Mouse (Mus musculus): ENCODE results near the gene Prdm4. TPM values are rescaled to one million over a fixed set of nuclear protein-coding genes. Genes with fewer than 3 reads are reported as not detected.

Gene Prdm4
- polyA plus RNA-seq, 1 experiment from 2014 or later = 30.3 TPM

Other genes with a start within 250 kb of the Prdm4 start
- 85.3 and 87.7 TPM in 2 replicates for gene Pwp1, start 87.6 kb downstream of the Prdm4 start, polyA plus RNA-seq (2016; fragmentation: Nextera tagmentation; extraction: Ambion mirVana)
- gene Ascl4, start 10.5 kb upstream of the Prdm4 start, polyA plus RNA-seq (2016; fragmentation: Nextera tagmentation; extraction: Ambion mirVana) = 0.83 and 0.94 TPM in 2 replicates
- 215 and 219 TPM in 2 replicates for gene Rtcb, start 40.7 kb upstream of the Prdm4 start, polyA plus RNA-seq (2016; fragmentation: Nextera tagmentation; extraction: Ambion mirVana)
- not detected in 2 replicates for gene Bpifc, start 94.8 kb upstream of the Prdm4 start, polyA plus RNA-seq (2016; fragmentation: Nextera tagmentation; extraction: Ambion mirVana)
- gene Fbxo7, start 104.8 kb upstream of the Prdm4 start, polyA plus RNA-seq (2016; fragmentation: Nextera tagmentation; extraction: Ambion mirVana) = 25.0 and 27.9 TPM in 2 replicates

Measured in embryonic facial prominence, embryonic 12.5 days (tissue).